Mouse (Mus musculus) monocyte, adult 5-6 weeks (primary cell): ENCODE data around the gene Ctdsp1. TPM values are rescaled to one million over a fixed set of nuclear protein-coding genes. Genes with fewer than 3 reads are reported as not detected.
A peak's percentile ranks its signal among the peaks of the same experiment; 100 is the strongest.

Experiments
- ATAC-seq: fragments of 153-309, 156-312 bp; replicated peaks from 2 replicates; pipeline ENCODE4 v1.8.0; 2017; ENCODE audit warnings: mild to moderate bottlenecking; ENCODE audit not compliant: low TSS enrichment, insufficient number of reproducible peaks, severe bottlenecking, poor library complexity, low FRiP score
- total RNA-seq: library from RNA; stranded (forward); fragments of 200-1000, 200-491, 200-594 nt; gene quantifications from 3 replicates; pipeline ENCODE4 v1.2.3, GENCODE M21; 2017

The Ctdsp1 gene
- total RNA-seq, 1 experiment from 2014 or later, result 34.4 TPM

- no peak for ATAC-seq
Observed at GRCm38 (mm10) chr1:74433220-74433619, 41.9 kb downstream of the Ctdsp1 start.

GRCm38 (mm10) chr1:74434596-74434995 is 43.3 kb downstream of the Ctdsp1 start:
- ATAC-seq, result peak; percentile 87

- ATAC-seq, result peak; percentile 73; the same call in 1 of the 2 replicates
Observed at GRCm38 (mm10) chr1:74435563-74435962, 44.3 kb downstream of the Ctdsp1 start.

- ATAC-seq, result peak; percentile 49; the same call in 1 of the 2 replicates
Observed at GRCm38 (mm10) chr1:74437702-74438427, 46.6 kb downstream of the Ctdsp1 start.

- no peak for ATAC-seq
Observed at GRCm38 (mm10) chr1:74439166-74439876, 48.0 kb downstream of the Ctdsp1 start.

- no peak for ATAC-seq
Observed at GRCm38 (mm10) chr1:74444538-74444937, 53.2 kb downstream of the Ctdsp1 start.

Other genes with a start within 250 kb of the Ctdsp1 start
- gene Cxcr2, start 237.5 kb upstream of the Ctdsp1 start, total RNA-seq, result 3.5 to 10.4 TPM (median 7.4 TPM) in 3 replicates
- not detected in 3 replicates for gene Cxcr1, start 196.9 kb upstream of the Ctdsp1 start, total RNA-seq
- gene Arpc2, start 155.4 kb upstream of the Ctdsp1 start, total RNA-seq, result 755 to 1,060 TPM (median 1,019 TPM) in 3 replicates
- not detected in 3 replicates for gene Gpbar1, start 113.0 kb upstream of the Ctdsp1 start, total RNA-seq
- gene Aamp, start 106.8 kb upstream of the Ctdsp1 start, total RNA-seq, result 105 to 159 TPM (median 131 TPM) in 3 replicates
- 14.7 to 18.6 TPM (median 17.1 TPM) in 3 replicates for gene Pnkd, start 106.6 kb upstream of the Ctdsp1 start, total RNA-seq
- gene Tmbim1, start 85.9 kb upstream of the Ctdsp1 start, total RNA-seq, result 15.8 to 20.8 TPM (median 19.0 TPM) in 3 replicates
- gene Catip, start 29.4 kb upstream of the Ctdsp1 start, total RNA-seq, result 0.29 to 3.3 TPM (median 0.96 TPM) in 3 replicates
- 180 to 306 TPM (median 249 TPM) in 3 replicates for gene Slc11a1, start 16.3 kb upstream of the Ctdsp1 start, total RNA-seq
- gene Vil1, start 17.9 kb downstream of the Ctdsp1 start, total RNA-seq, result 0.87 to 1.9 TPM in 2 of 3 replicates, not detected in the other
- 7.8 to 24.2 TPM (median 13.9 TPM) in 3 replicates for gene Cnot9, start 114.5 kb downstream of the Ctdsp1 start, total RNA-seq
- gene Plcd4, start 151.4 kb downstream of the Ctdsp1 start, total RNA-seq, result 0.19 to 0.97 TPM in 2 of 3 replicates, not detected in the other
- 19.4 to 49.5 TPM (median 24.4 TPM) in 3 replicates for gene Usp37, start 152.8 kb downstream of the Ctdsp1 start, total RNA-seq
- gene Zfp142, start 196.7 kb downstream of the Ctdsp1 start, total RNA-seq, result 6.4 to 18.3 TPM (median 16.4 TPM) in 3 replicates
- gene Bcs1l, start 196.8 kb downstream of the Ctdsp1 start, total RNA-seq, result 3.1 to 10.1 TPM (median 5.5 TPM) in 3 replicates
- gene Rnf25, start 209.9 kb downstream of the Ctdsp1 start, total RNA-seq, result 30.7 to 48.3 TPM (median 36.2 TPM) in 3 replicates
- 1.2 TPM in 1 of 3 replicates, not detected in the others for gene Stk36, start 209.9 kb downstream of the Ctdsp1 start, total RNA-seq